Mouse (Mus musculus): ENCODE results near the gene Pde4d.

Pde4d gene

GRCm38 (mm10) chr13:109907634-109908033 is 1457.9 kb downstream of the Pde4d start:
- intact Hi-C loops (cut with DNase I), result loop anchor here (2.0 kb wide), 1 partner anchor 125 kb away; no protein-coding TSS in a partner anchor

- intact Hi-C loops (cut with DNase I), result no loop called here
Observed at GRCm38 (mm10) chr13:109908386-109908785, 1458.6 kb downstream of the Pde4d start.

GRCm38 (mm10) chr13:109909111-109909510 is 1459.4 kb downstream of the Pde4d start:
- intact Hi-C loops (cut with DNase I), result no loop called here

GRCm38 (mm10) chr13:109910915-109911314 is 1461.2 kb downstream of the Pde4d start:
- intact Hi-C loops (cut with DNase I), result no loop called here

- intact Hi-C loops (cut with DNase I), result no loop called here
Observed at GRCm38 (mm10) chr13:109912635-109913034, 1462.9 kb downstream of the Pde4d start.

DNA sequence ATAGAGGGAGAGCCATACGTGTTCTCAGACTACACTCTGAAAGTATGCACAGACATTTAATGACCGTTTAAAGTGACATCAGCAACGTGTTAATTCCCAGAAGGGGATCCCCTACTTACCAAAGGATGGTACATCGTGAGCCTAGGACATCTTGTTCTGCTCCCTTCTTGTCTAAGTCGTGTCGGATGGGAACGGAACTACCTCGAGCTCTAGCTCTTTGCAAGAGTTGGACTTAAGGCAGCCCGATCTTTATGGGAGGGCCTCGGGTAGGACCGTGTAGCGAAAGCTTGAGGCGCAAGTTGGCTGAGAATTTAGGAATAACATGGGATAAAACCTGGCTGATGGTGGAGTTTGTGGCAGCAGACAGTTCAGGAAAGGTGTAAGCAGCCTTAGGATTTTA is 1464.5 kb downstream of the Pde4d start:
- intact Hi-C loops (cut with DNase I), result no loop called here

DNA sequence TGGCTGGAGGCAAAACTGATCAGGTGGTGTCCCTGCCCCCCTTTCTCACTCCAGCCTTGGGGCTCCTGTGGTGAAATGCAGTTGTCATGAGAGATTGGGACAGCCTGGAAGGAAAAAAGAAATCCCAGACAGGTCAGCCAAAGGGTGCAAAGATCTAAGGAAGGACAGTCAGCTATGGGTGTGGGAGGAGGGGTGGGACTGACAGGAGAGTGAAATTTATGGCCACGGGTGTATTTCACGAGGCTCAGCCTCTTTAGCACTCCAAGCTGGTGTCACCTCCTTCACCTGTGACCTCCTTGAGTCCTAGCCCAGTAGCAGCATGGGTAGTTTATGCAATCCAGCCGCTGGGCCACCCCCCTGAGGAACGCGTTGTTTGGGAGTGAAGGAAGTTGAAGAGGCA is 1465.1 kb downstream of the Pde4d start:
- intact Hi-C loops (cut with DNase I), result no loop called here

- intact Hi-C loops (cut with DNase I), result no loop called here
Observed at GRCm38 (mm10) chr13:109915501-109915900, 1465.8 kb downstream of the Pde4d start.

- intact Hi-C loops (cut with DNase I), result no loop called here
Observed at GRCm38 (mm10) chr13:109915964-109916363, 1466.2 kb downstream of the Pde4d start.

DNA sequence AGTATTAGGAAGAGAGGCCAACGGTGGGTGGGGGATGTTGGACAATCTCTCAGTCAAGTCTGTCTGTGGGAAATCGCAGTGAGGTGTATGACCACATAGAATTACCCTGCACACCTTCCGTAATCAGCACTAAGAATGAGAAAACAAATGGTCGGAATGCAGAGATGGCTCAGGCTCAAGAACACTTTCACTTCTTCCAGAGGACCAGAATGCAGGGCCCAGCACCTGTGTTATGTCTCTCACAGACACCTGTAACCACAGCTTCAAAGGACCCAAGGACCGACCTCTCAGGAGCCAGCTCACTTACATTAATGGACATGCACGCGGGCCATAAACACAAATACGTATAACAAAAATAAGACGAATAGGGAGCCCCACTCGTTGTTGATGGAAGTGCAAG is 1467.8 kb downstream of the Pde4d start:
- intact Hi-C loops (cut with DNase I), result no loop called here

GRCm38 (mm10) chr13:109918631-109919030 is 1468.9 kb downstream of the Pde4d start:
- intact Hi-C loops (cut with DNase I), result no loop called here

- intact Hi-C loops (cut with DNase I), result loop anchor here (5.0 kb wide), 1 partner anchor 447 kb away; no protein-coding TSS in a partner anchor
Observed at GRCm38 (mm10) chr13:109920256-109920655, 1470.5 kb downstream of the Pde4d start.

DNA sequence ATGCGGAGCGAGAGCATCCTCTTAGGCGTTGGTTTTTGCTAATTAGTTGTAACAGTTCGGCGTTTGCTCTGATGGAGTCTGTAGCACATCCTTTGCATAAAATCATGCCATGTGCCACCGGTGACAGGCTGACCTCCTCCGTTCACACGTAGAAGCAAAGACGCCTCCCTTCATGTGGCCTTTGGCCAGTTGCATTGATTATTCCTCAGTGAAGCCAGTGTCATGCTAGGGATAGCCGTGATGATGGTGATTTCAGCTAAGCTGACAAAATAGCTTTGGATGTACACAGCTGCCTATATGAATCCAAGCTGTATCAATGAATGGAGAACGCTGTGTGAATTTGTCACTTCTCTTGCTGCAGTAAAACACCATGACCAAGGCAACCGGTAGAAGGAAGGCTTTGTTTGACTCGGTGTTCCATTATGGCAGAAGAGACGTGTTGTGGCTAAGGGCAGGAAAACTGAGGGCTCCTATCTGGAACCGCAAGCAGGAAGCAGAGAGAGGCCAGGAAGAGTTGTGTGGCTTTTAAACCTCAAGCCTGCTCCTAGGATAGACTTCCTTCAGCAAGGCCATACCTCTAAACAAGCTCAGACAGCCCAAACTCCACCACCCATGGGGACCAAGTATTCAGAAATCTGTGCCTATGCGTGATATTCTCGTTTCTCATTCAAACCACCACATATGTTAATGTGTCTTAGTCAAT is 1471.7 kb downstream of the Pde4d start:
- intact Hi-C loops (cut with DNase I), result loop anchor here (2.0 to 5.0 kb wide), 3 partner anchors 95 to 446 kb away; no protein-coding TSS in a partner anchor

GRCm38 (mm10) chr13:109922228-109922627 is 1472.5 kb downstream of the Pde4d start:
- intact Hi-C loops (cut with DNase I), result loop anchor here (2.0 to 5.0 kb wide), 3 partner anchors 95 to 445 kb away; no protein-coding TSS in a partner anchor

GRCm38 (mm10) chr13:109922782-109923181 is 1473.0 kb downstream of the Pde4d start:
- intact Hi-C loops (cut with DNase I), result loop anchor here (2.0 to 5.0 kb wide), 3 partner anchors 94 to 445 kb away; no protein-coding TSS in a partner anchor

DNA sequence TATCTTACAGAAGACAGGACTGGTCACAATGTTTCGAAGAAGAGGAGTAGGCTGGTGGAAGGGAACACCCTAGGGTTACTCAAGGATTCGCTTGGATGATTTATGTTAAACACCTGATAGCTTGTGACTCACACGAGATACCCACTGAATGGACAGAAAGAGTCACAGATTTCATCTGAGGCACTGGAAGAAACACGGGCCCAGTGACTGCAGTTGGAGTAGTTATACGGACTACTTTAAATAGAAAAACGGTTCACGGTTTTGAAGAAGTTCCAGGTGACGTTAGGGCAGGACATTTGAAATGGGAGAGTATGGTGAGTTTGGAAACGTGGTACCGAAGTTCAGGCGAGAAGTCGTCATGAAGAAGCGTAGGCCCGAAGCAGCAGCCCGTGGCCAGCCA is 1475.0 kb downstream of the Pde4d start:
- intact Hi-C loops (cut with DNase I), result loop anchor here (5.0 kb wide), 1 partner anchor 443 kb away; no protein-coding TSS in a partner anchor

GRCm38 (mm10) chr13:109926277-109926920 is 1476.7 kb downstream of the Pde4d start:
- intact Hi-C loops (cut with DNase I), result no loop called here

GRCm38 (mm10) chr13:109927782-109928181 is 1478.0 kb downstream of the Pde4d start:
- intact Hi-C loops (cut with DNase I), result no loop called here

GRCm38 (mm10) chr13:109932688-109933087 is 1482.9 kb downstream of the Pde4d start:
- intact Hi-C loops (cut with DNase I), result no loop called here

DNA sequence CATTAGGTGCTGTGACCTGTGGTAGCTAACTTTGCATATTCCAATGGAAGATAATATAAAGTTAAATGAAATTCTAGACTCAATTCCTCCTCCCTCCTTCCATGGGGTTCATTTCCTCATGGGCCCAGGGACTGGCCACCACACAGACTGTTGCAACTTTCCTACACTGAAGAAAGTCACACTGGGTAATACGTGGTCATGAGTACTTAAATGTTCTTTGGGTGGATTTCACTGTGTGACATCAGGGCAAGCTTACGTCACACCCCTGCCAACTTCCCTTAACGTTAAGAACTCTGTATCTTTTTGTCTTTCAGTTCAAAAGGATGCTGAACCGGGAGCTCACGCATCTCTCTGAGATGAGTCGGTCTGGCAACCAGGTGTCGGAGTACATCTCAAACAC is 1483.8 kb downstream of the Pde4d start:
- intact Hi-C loops (cut with DNase I), result no loop called here

DNA sequence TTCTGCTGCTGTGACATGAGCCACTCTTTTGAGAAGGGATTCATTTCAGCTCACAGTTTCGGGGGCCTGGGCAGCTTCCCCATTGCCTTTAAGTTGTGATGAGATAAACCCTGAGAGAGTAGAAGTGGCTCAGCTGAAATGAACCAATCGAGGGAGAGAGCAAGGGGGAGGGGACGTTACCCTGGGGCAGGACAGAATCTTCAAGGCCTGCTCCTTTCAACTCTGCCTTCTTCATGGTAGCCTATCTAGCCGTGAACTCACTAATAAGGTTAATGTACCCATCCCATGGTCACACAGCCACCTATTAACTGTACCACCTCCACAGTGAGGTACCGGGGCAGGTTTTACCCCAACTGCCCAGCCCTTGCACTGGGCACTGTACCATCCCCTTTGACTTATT is 1487.1 kb downstream of the Pde4d start:
- intact Hi-C loops (cut with DNase I), result no loop called here

DNA sequence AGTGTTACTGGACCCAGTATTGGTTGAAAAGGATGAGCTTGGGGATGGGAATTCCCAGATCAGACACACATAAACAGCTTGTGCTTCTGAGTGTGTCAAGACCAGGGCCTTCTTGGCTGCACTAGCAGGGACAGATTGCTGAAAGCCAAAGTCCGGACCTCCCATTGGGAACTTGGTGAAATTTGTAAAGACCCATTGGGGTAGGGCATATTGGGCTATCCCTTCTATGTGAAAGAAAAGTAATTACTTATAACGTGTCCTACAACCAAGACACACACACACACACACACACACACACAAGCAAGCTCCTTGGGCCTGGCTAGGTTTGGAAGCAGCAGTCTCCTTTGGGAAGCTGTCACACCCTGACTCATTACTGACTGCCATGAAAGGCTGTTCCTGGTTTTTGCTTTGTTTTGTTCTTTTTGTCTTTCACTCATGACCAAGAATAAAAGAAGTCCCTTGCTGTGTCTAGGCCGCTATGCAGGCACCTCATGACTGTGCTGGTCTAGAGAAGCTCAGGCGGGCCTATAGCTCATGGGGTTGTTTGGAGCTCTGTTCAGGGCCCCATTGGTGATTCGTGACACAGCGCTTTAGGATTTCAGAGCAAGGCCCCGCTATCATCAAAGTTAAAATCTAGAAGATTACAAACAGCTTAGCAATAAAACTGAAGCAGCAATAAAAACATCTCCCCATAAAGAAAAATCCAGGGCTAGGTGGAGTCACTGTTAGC is 1495.2 kb downstream of the Pde4d start:
- intact Hi-C loops (cut with DNase I), result no loop called here
